Mouse (Mus musculus) heart, adult 2 months (tissue): ENCODE data around the gene Rps27a. TPM values are rescaled to one million over a fixed set of nuclear protein-coding genes. Genes with fewer than 3 reads are reported as not detected.

Source experiments
- DNase-seq, 2 experiments: peaks; one replicate each; pipeline ENCODE4 v3.0.0; 2021
- H3K27ac ChIP-seq: fragments of 200-600 bp; 2 replicates; pipeline ENCODE4 v1.8.1; 2022
- H3K27me3 ChIP-seq: fragments of 200-500 bp; 2 replicates; pipeline ENCODE4 v1.6.1; 2012; ENCODE audit warnings: mild to moderate bottlenecking, low read length, inconsistent platforms, mixed read lengths; ENCODE audit not compliant: control insufficient read depth, insufficient read depth
- H3K36me3 ChIP-seq: fragments of 200-500 bp; 2 replicates; pipeline ENCODE4 v1.6.1; 2012; ENCODE audit warnings: low read length, inconsistent platforms; ENCODE audit not compliant: control insufficient read depth, insufficient read depth
- H3K4me1 ChIP-seq: fragments of 200-500 bp; 2 replicates; pipeline ENCODE4 v1.6.1; 2011; ENCODE audit warnings: low read length; ENCODE audit not compliant: control insufficient read depth, insufficient read depth
- H3K4me3 ChIP-seq: fragments of 200-600 bp; 2 replicates; pipeline ENCODE4 v1.8.1; 2022
- H3K79me2 ChIP-seq: fragments of 200-500 bp; replicated peaks from 2 replicates; pipeline ENCODE4 v1.6.1; 2012; ENCODE audit warnings: mild to moderate bottlenecking, inconsistent platforms, low read length, moderate library complexity, mixed read lengths; ENCODE audit not compliant: control insufficient read depth, insufficient read depth
- H3K9ac ChIP-seq: fragments of 200-500 bp; 2 replicates; pipeline ENCODE4 v1.6.1; 2012; ENCODE audit warnings: low read depth, mild to moderate bottlenecking, control low read depth, inconsistent platforms, low read length, mixed read lengths
- CTCF ChIP-seq: fragments of 200-600 bp; IDR thresholded peaks from 2 replicates; pipeline ENCODE4 v1.8.1; 2022; ENCODE audit warnings: antibody characterized with exemption, mild to moderate bottlenecking, moderate library complexity
- EP300 ChIP-seq: fragments of 200-500 bp; IDR thresholded peaks from 2 replicates; pipeline ENCODE4 v1.6.1; 2011; ENCODE audit warnings: low read depth, low read length, control low read depth; ENCODE audit not compliant: insufficient read depth
- POLR2A ChIP-seq: fragments of 200-500 bp; IDR thresholded peaks from 2 replicates; pipeline ENCODE4 v1.6.1; 2011; ENCODE audit warnings: mild to moderate bottlenecking, low read depth, low read length, control low read depth; ENCODE audit not compliant: insufficient read depth
- whole genome bisulfite sequencing: fragments of 180-500 bp; shearing (Covaris S2); methylation state at CpG from one replicate; pipeline ENCODE4 v1.1.7; 2018; 5-methylcytosine and 5-hydroxymethylcytosine counted together
- intact Hi-C: fragments of 180-260 bp; cut with DNase I; formaldehyde crosslinking; loops from one replicate; pipeline ENCODE4 v1.15.1; 2025
- polyA plus RNA-seq: library from polyadenylated mRNA; depleted of rRNA; stranded (reverse); fragments of >200 nt; gene quantifications from 2 replicates; pipeline ENCODE4 v1.2.3, GENCODE M21; 2012
- total RNA-seq, 2 experiments: library from RNA; stranded (reverse); gene quantifications; 2 replicates each; pipeline ENCODE4 v1.2.3; 2021

Gene Rps27a
- total and polyA plus RNA-seq, 3 experiments = 95.6 to 481 (median 419) TPM

GRCm38 (mm10) chr11:29525988-29526794 is 21.7 kb downstream of the Rps27a start, which contains the start of gene Mtif2:
Gene Mtif2, plus strand, starts transcription at chr11:29526408.
- Histone ChIP-seq H3K79me2 (no peaks in the 10 kb centered on the region), H3K36me3 (peaks cover 7% of the 10 kb centered on the region), H3K4me3 (peak within 1 kb of the TSS; percentile 94), H3K4me1 (peaks cover 1% of the 10 kb centered on the region; the same call in 1 of the 2 replicates), H3K27me3 (no peaks in the 10 kb centered on the region), H3K27ac (peak within 1 kb of the TSS; percentile 88), H3K9ac (peak within 1 kb of the TSS; percentile 92)
- 2% methylated on average over 47 of the region's 47 CpGs for WGBS
- DNase-seq = peak; percentile 80 to 85
- intact Hi-C loops = loop anchor here (5.0 kb wide), 2 partner anchors 154 to 259 kb away; partner anchors contain the start of gene Ccdc88a
- peak; percentile 35 for TF ChIP-seq CTCF
- peak; percentile 34; the same call in 1 of the 2 replicates for TF ChIP-seq EP300
- TF ChIP-seq POLR2A = peak; percentile 95

GRCm38 (mm10) chr11:29514682-29515412 is 33.1 kb downstream of the Rps27a start, which contains the start of gene Prorsd1:
Gene Prorsd1, minus strand, starts transcription at chr11:29515033.
- TF ChIP-seq CTCF (no peak), EP300 (0 out of 2 replicates have a peak, but pooled peaks have one; percentile 10), POLR2A (peak; percentile 92)
- intact Hi-C loops = loop anchor here (10.0 kb wide), 1 partner anchor 340 kb away; the partner anchor contains the start of gene Ppp4r3b
- no peaks in the 10 kb centered on the region for H3K27me3 ChIP-seq
- DNase-seq = peak; percentile 91 to 93
- WGBS = 3% methylated on average over 40 of the region's 40 CpGs
- H3K27ac ChIP-seq = peak within 1 kb of the TSS; percentile 72
- no peaks in the 10 kb centered on the region for H3K79me2 ChIP-seq
- H3K9ac ChIP-seq = peak within 1 kb of the TSS; percentile 82
- peak within 1 kb of the TSS; percentile 64 for H3K4me3 ChIP-seq
- H3K36me3 ChIP-seq = peaks cover 3% of the 10 kb centered on the region
- H3K4me1 ChIP-seq = peaks cover 1% of the 10 kb centered on the region; the same call in 1 of the 2 replicates

- Histone ChIP-seq H3K9ac (peak overlapping the region; percentile 82), H3K36me3 (peaks cover 3% of the 10 kb centered on the region), H3K27ac (peak overlapping the region; percentile 72), H3K79me2 (no peaks in the 10 kb centered on the region), H3K4me1 (peaks cover 1% of the 10 kb centered on the region; the same call in 1 of the 2 replicates), H3K4me3 (peak overlapping the region; percentile 64), H3K27me3 (no peaks in the 10 kb centered on the region)
- intact Hi-C loops = loop anchor here (10.0 kb wide), 1 partner anchor 340 kb away; the partner anchor contains the start of gene Ppp4r3b
- TF ChIP-seq POLR2A (no peak), EP300 (no peak), CTCF (no peak)
- no peak for DNase-seq
- 21% methylated on average over 10 of the region's 10 CpGs for WGBS
Measured at GRCm38 (mm10) chr11:29514325-29514681, 33.6 kb downstream of the Rps27a start.

GRCm38 (mm10) chr11:29512818-29513535 is 34.9 kb downstream of the Rps27a start:
- Histone ChIP-seq H3K27ac (no peak overlapping the region), H3K4me3 (no peak overlapping the region), H3K4me1 (peaks cover 1% of the 10 kb centered on the region; the same call in 1 of the 2 replicates), H3K36me3 (peaks cover 3% of the 10 kb centered on the region), H3K9ac (no peak overlapping the region), H3K27me3 (no peaks in the 10 kb centered on the region), H3K79me2 (no peaks in the 10 kb centered on the region)
- TF ChIP-seq CTCF = 0 out of 2 replicates have a peak, but pooled peaks have one; percentile 9
- no peak for TF ChIP-seq EP300
- no peak for DNase-seq
- WGBS = 88% methylated on average over 4 of the region's 4 CpGs
- intact Hi-C loops = loop anchor here (10.0 kb wide), 1 partner anchor 338 kb away; the partner anchor contains the start of gene Ppp4r3b

GRCm38 (mm10) chr11:29509421-29509820 is 38.5 kb downstream of the Rps27a start:
- TF ChIP-seq POLR2A = no peak
- Histone ChIP-seq H3K27me3 (no peaks in the 10 kb centered on the region), H3K79me2 (no peaks in the 10 kb centered on the region), H3K4me3 (no peak overlapping the region), H3K9ac (no peak overlapping the region), H3K4me1 (no peaks in the 10 kb centered on the region), H3K27ac (no peak overlapping the region), H3K36me3 (peaks cover 3% of the 10 kb centered on the region)
- WGBS = 93% methylated on average over 1 of the region's 1 CpGs
- intact Hi-C loops = no loop called here
- DNase-seq = no peak
